In genomic region chr3:122507826-122508225, GRCm38 (mm10) we compare ENCODE assay signal across 30 mouse cellular contexts.
A peak's percentile ranks its signal among the peaks of the same experiment; 100 is the strongest.
DNase-seq lines count a peak whose midpoint lies in the region; ATAC-seq and TF ChIP-seq lines count a peak whose summit lies in the region.
"Had no signal": no experiment of that assay in that cellular context is flagged by ENCODE, and none has a peak within 500 bp of the region (broad histone marks: within the 10 kb centered on the region; RNA-seq: fewer than 3 reads in every experiment).

No protein-coding gene starts in this region.

- H3K4me1 ChIP-seq in E14TG2a.4 (replicated peaks; ENCODE audit: low read depth, low read length) (peaks cover 73% of the 10 kb centered on the region), ES-E14 (ENCODE audit: control insufficient read depth in 2 of 2, insufficient read depth in 2 of 2, low read length in 2 of 2, poor library complexity in 1 of 2) (peaks cover 3 to 8% of the 10 kb centered on the region in 2 experiments; a peak in 2 of 4 replicates)
- H3K4me1 ChIP-seq in cortical plate, adult 2 months (ENCODE audit: control insufficient read depth, insufficient read depth, low read length) = peaks cover 1% of the 10 kb centered on the region; the same call in 1 of the 2 replicates

- no peaks in the 10 kb centered on the region for H3K27me3 ChIP-seq in E14TG2a.4 (ENCODE audit: insufficient read depth, low read length)
- H3K27me3 ChIP-seq: forebrain, embryonic 13.5 days; heart, embryonic 13.5 days; hindbrain, embryonic 15.5 days; intestine, embryonic 15.5 days; Patski had no signal

- no peak for ATAC-seq in monocyte, adult 5-6 weeks (replicated peaks; ENCODE audit: insufficient number of reproducible peaks, low FRiP score, low TSS enrichment, poor library complexity, severe bottlenecking)
- ATAC-seq: forebrain, embryonic 13.5 days; forebrain, embryonic 16.5 days; intestine, embryonic 15.5 days; Patski had no signal

- in situ Hi-C loops in ES-E14 (cut with MboI; ENCODE audit: low sequenced_read_pairs in 2 of 2, unreplicated experiment in 2 of 2) = no loop called here

- no peak for TF ChIP-seq CTCF in left cerebral cortex, adult 2 months (IDR thresholded peaks at IDR 0.05)
- no peak for TF ChIP-seq CTCF in E14TG2a.4 (conservative IDR thresholded peaks at IDR 0.05; ENCODE audit: low read length)
- TF ChIP-seq CTCF in cortical plate, adult 2 months (IDR thresholded peaks at IDR 0.05; ENCODE audit: extremely low read depth, insufficient read depth, low read length) = no peak

- peak overlapping the region; percentile 69 for H3K27ac ChIP-seq in left cerebral cortex, adult 2 months
- no peak overlapping the region for H3K27ac ChIP-seq in ES-E14 (ENCODE audit: insufficient read depth, low read depth, low read length, poor library complexity, severe bottlenecking)
- peak overlapping the region; percentile 88; the same call in 1 of the 2 replicates for H3K27ac ChIP-seq in cortical plate, adult 2 months (ENCODE audit: insufficient read depth, low read length)
- H3K27ac ChIP-seq: embryonic facial prominence, embryonic 10.5 days; embryonic facial prominence, embryonic 13.5 days; forebrain, embryonic 13.5 days; heart, adult 2 months; heart, embryonic 10.5 days; heart, embryonic 13.5 days; hindbrain, embryonic 15.5 days; intestine, embryonic 15.5 days had no signal

- H3K9me3 ChIP-seq in E14TG2a.4 (ENCODE audit: low read length) (no peaks in the 10 kb centered on the region), ES-E14 (ENCODE audit: control insufficient read depth, insufficient read depth, low read depth, low read length) (no peaks in the 10 kb centered on the region)
- H3K9me3 ChIP-seq: embryonic facial prominence, embryonic 10.5 days; embryonic facial prominence, embryonic 13.5 days; forebrain, embryonic 13.5 days; G1E; heart, embryonic 10.5 days; heart, embryonic 13.5 days; hindbrain, embryonic 15.5 days; intestine, embryonic 15.5 days had no signal

- peaks cover 40% of the 10 kb centered on the region for H3K36me3 ChIP-seq in E14TG2a.4 (ENCODE audit: insufficient read depth, low read length)
- H3K36me3 ChIP-seq in ES-E14 (ENCODE audit: control insufficient read depth, insufficient read depth, low read length, poor library complexity, severe bottlenecking) = peaks cover 14% of the 10 kb centered on the region
- H3K36me3 ChIP-seq: G1E; heart, embryonic 13.5 days; hindbrain, embryonic 15.5 days; intestine, embryonic 15.5 days had no signal

- no peak for DNase-seq in left cerebral cortex, adult 2 months (ENCODE audit: extremely low spot score in 1 of 2, low spot score in 2 of 2)
- DNase-seq in left cerebral cortex, postnatal 36 days (ENCODE audit: low spot score in 2 of 2) = no peak
- DNase-seq in ES-E14 (ENCODE audit: low read depth, low spot score) = no peak
- no peak for DNase-seq in urinary bladder, adult 2 months (ENCODE audit: low spot score)
- no peak for DNase-seq in urinary bladder, postnatal 10 days (ENCODE audit: low spot score)
- DNase-seq: adrenal gland, postnatal 10 days; adrenal gland, postnatal 36 days; cerebellum, adult 2 months; cerebellum, adult 9-11 months; cerebellum, postnatal 25 days; embryo, embryonic 11 days; gastrocnemius, postnatal 10 days; gastrocnemius, postnatal 36 days; heart, adult 2 months; heart, postnatal 14 days; heart, postnatal 4 days had no signal

- no peak for TF ChIP-seq POLR2A in cortical plate, adult 2 months (IDR thresholded peaks at IDR 0.05; ENCODE audit: extremely low read depth, insufficient read depth, low read length)

- no peak overlapping the region for H3K4me3 ChIP-seq in left cerebral cortex, adult 2 months
- H3K4me3 ChIP-seq in E14TG2a.4 (replicated peaks; ENCODE audit: low read length) (peak overlapping the region; percentile 75), ES-E14 (ENCODE audit: insufficient read depth in 1 of 2, low read depth in 1 of 2, low read length in 2 of 2, poor library complexity in 1 of 2, severe bottlenecking in 1 of 2) (peak overlapping the region; percentile 15 to 50; a peak in 3 of 4 replicates)
- no peak overlapping the region for H3K4me3 ChIP-seq in cortical plate, adult 2 months (ENCODE audit: insufficient read depth, low read length)
- H3K4me3 ChIP-seq: embryonic facial prominence, embryonic 10.5 days; embryonic facial prominence, embryonic 13.5 days; erythroblast, embryonic 14.5 days; forebrain, embryonic 13.5 days; heart, adult 2 months; heart, embryonic 10.5 days; heart, embryonic 13.5 days; hindbrain, embryonic 15.5 days; intestine, embryonic 15.5 days had no signal

- peak overlapping the region; percentile 39 for H3K9ac ChIP-seq in ES-E14 (ENCODE audit: insufficient read depth, low read depth, low read length, poor library complexity, severe bottlenecking)
- H3K9ac ChIP-seq: embryonic facial prominence, embryonic 13.5 days; forebrain, embryonic 13.5 days; heart, embryonic 13.5 days; hindbrain, embryonic 15.5 days; intestine, embryonic 15.5 days had no signal

- intact Hi-C loops in left cerebral cortex, adult 2 months (cut with DNase I) = loop anchor here (2.0 kb wide), 2 partner anchors 17 to 131 kb away; no protein-coding TSS in a partner anchor
- intact Hi-C loops in left cerebral cortex, postnatal 36 days (cut with DNase I) = loop anchor here (5.0 kb wide), 1 partner anchor 129 kb away; no protein-coding TSS in a partner anchor

TF ChIP-seq in ES-E14, 5 proteins besides CTCF, POLR2A, EP300 and RAD21:
- TF ChIP-seq ZC3H11A (IDR thresholded peaks at IDR 0.05; ENCODE audit: borderline replicate concordance, low read depth, low read length) = no peak
- no peak for TF ChIP-seq CHD2 (IDR thresholded peaks at IDR 0.05; ENCODE audit: low read depth, low read length)
- no peak for TF ChIP-seq MAFK (IDR thresholded peaks at IDR 0.05; ENCODE audit: insufficient read depth, low read depth, low read length)
- TF ChIP-seq ZNF384 (IDR thresholded peaks at IDR 0.05; ENCODE audit: low read depth, low read length) = no peak
- TF ChIP-seq HCFC1 (IDR thresholded peaks at IDR 0.05; ENCODE audit: borderline replicate concordance, insufficient read depth, low read length) = no peak
TF ChIP-seq in ES-E14: peak in this region for 0.

Comparison
In these comparisons a context has a peak if more than half of its experiments do, and no peak if none do; other contexts are left out.
1. H3K4me3 ChIP-seq: peak in E14TG2a.4 (single experiment) and ES-E14 (2 of 2); none in left cerebral cortex, adult 2 months (single experiment) and cortical plate, adult 2 months (single experiment).